Mouse (Mus musculus) myocyte (in vitro differentiated cells): Measurements from ENCODE around the gene Ripply1.

ENCODE experiments used
- CEBPB ChIP-seq: IDR thresholded peaks from 2 replicates; pipeline ENCODE4 v1.6.1; 2011; ENCODE audit warnings: mild to moderate bottlenecking, moderate library complexity; ENCODE audit not compliant: poor library complexity, insufficient read depth, severe bottlenecking
- MAX ChIP-seq: IDR thresholded peaks from one replicate; pipeline ENCODE4 v1.6.1; 2011; ENCODE audit warnings: low read depth, mild to moderate bottlenecking, control low read depth
- MYOD1 ChIP-seq, 3 experiments: IDR thresholded peaks; one replicate each; pipeline ENCODE4 v1.6.1; 2011; ENCODE audit warnings: control low read depth in 2 of 3, low read depth in 2 of 3, mild to moderate bottlenecking in 2 of 3, moderate library complexity in 1 of 3; ENCODE audit not compliant: insufficient read length in 2 of 3, control insufficient read depth in 1 of 3
- POLR2A ChIP-seq: IDR thresholded peaks from one replicate; pipeline ENCODE4 v1.6.1; 2011; ENCODE audit warnings: low read depth, mild to moderate bottlenecking, control low read depth, moderate library complexity; ENCODE audit not compliant: insufficient read length
- REST ChIP-seq: IDR thresholded peaks from one replicate; pipeline ENCODE4 v1.6.1; 2011; ENCODE audit warnings: mild to moderate bottlenecking, control low read depth, moderate library complexity; ENCODE audit not compliant: insufficient read depth, insufficient read length
- TCF12 ChIP-seq: IDR thresholded peaks from one replicate; pipeline ENCODE4 v1.6.1; 2011; ENCODE audit warnings: mild to moderate bottlenecking, control low read depth; ENCODE audit not compliant: poor library complexity, insufficient read depth, severe bottlenecking
- USF1 ChIP-seq: IDR thresholded peaks from one replicate; pipeline ENCODE4 v1.6.1; 2011; ENCODE audit warnings: low read depth, mild to moderate bottlenecking, control low read depth, moderate library complexity

GRCm38 (mm10) chrX:139799953-139800352 is 17.8 kb upstream of the Ripply1 start:
- TF ChIP-seq POLR2A, result no peak
- TF ChIP-seq USF1, result no peak
- no peak for TF ChIP-seq REST
- TF ChIP-seq MYOD1 (IDR thresholded peaks at IDR 0.05; ENCODE audit: control insufficient read depth in 1 of 3, insufficient read length in 2 of 3, low read depth in 2 of 3), result no peak
- TF ChIP-seq TCF12, result no peak
- TF ChIP-seq MAX, result no peak
- no peak for TF ChIP-seq CEBPB
